Mouse (Mus musculus) neural tube, embryonic 13.5 days (tissue): ENCODE measurements around the gene Mtfr2. TPM values are rescaled to one million over a fixed set of nuclear protein-coding genes. Genes with fewer than 3 reads are reported as not detected.

Source experiments
- polyA plus RNA-seq: library from polyadenylated mRNA; unstranded; fragments of >200 nt; fragmentation: Nextera tagmentation; extraction: Ambion mirVana; gene quantifications from 2 replicates; pipeline ENCODE4 v1.2.1, GENCODE M21; 2015

Gene Mtfr2
- polyA plus RNA-seq, 1 experiment from 2014 or later, result 0.42 TPM

Other genes with a start within 250 kb of the Mtfr2 start
- 15.3 and 17.8 TPM in 2 replicates for gene Map7, start 199.3 kb upstream of the Mtfr2 start, polyA plus RNA-seq
- 111 and 125 TPM in 2 replicates for gene Bclaf1, start 35.3 kb upstream of the Mtfr2 start, polyA plus RNA-seq